Mouse (Mus musculus): ENCODE results near the gene Usp36.
A peak's percentile ranks its signal among the peaks of the same experiment; 100 is the strongest.
"Not testable (repeated sequence)": the region's sequence is repeated elsewhere in the genome, so short reads cannot be mapped to it uniquely, and the experiment has no call there.

Usp36 gene

GRCm38 (mm10) chr11:118289999-118290889, at the start of gene Usp36:
Usp36 (minus strand) TSS chr11:118290244.
- peak; percentile 100 for DNase-seq

GRCm38 (mm10) chr11:118337491-118338168, 47.6 kb upstream of the Usp36 start:
- no peak for DNase-seq

GRCm38 (mm10) chr11:118333431-118333830, 43.4 kb upstream of the Usp36 start:
- peak; percentile 38 to 40 for DNase-seq

- DNase-seq, result no peak
Observed at GRCm38 (mm10) chr11:118332376-118332775, 42.3 kb upstream of the Usp36 start.

GRCm38 (mm10) chr11:118330777-118331176, 40.7 kb upstream of the Usp36 start:
- DNase-seq, result no peak

GRCm38 (mm10) chr11:118330361-118330760, 40.3 kb upstream of the Usp36 start:
- DNase-seq, result no peak

- DNase-seq, result no peak
Observed at GRCm38 (mm10) chr11:118328947-118329346, 38.9 kb upstream of the Usp36 start.

- DNase-seq, result no peak
Observed at GRCm38 (mm10) chr11:118328511-118328910, 38.5 kb upstream of the Usp36 start.

- DNase-seq, result peak; percentile 40 to 67
Observed at GRCm38 (mm10) chr11:118326991-118327971, 37.2 kb upstream of the Usp36 start.

GRCm38 (mm10) chr11:118326491-118326890, 36.4 kb upstream of the Usp36 start:
- DNase-seq, result no peak

GRCm38 (mm10) chr11:118324541-118324940, 34.5 kb upstream of the Usp36 start:
- DNase-seq, result no peak

GRCm38 (mm10) chr11:118323974-118324373, 33.9 kb upstream of the Usp36 start:
- DNase-seq, result no peak

GRCm38 (mm10) chr11:118322647-118323046, 32.6 kb upstream of the Usp36 start:
- DNase-seq, result no peak

GRCm38 (mm10) chr11:118321971-118322370, 31.9 kb upstream of the Usp36 start:
- peak; percentile 55 to 71 for DNase-seq

GRCm38 (mm10) chr11:118321500-118321899, 31.5 kb upstream of the Usp36 start:
- peak in 1 of 2 experiments; percentile 44 for DNase-seq

- DNase-seq, result peak; percentile 63 to 74
Observed at GRCm38 (mm10) chr11:118318678-118319077, 28.6 kb upstream of the Usp36 start.

- peak; percentile 66 to 67 for DNase-seq
Observed at GRCm38 (mm10) chr11:118317129-118317528, 27.1 kb upstream of the Usp36 start.

GRCm38 (mm10) chr11:118316231-118316806, 26.3 kb upstream of the Usp36 start:
- DNase-seq, result no peak

GRCm38 (mm10) chr11:118312132-118312723, 22.2 kb upstream of the Usp36 start:
- no peak for DNase-seq

GRCm38 (mm10) chr11:118307962-118308361, 17.9 kb upstream of the Usp36 start:
- DNase-seq, result not testable (repeated sequence)

- DNase-seq, result not testable (repeated sequence)
Observed at GRCm38 (mm10) chr11:118303959-118304358, 13.9 kb upstream of the Usp36 start.

GRCm38 (mm10) chr11:118298810-118299209, 8.8 kb upstream of the Usp36 start:
- DNase-seq, result no peak

Measured in kidney, postnatal 4 days (tissue).